Mouse (Mus musculus): ENCODE data around the gene Otx2.

DNA sequence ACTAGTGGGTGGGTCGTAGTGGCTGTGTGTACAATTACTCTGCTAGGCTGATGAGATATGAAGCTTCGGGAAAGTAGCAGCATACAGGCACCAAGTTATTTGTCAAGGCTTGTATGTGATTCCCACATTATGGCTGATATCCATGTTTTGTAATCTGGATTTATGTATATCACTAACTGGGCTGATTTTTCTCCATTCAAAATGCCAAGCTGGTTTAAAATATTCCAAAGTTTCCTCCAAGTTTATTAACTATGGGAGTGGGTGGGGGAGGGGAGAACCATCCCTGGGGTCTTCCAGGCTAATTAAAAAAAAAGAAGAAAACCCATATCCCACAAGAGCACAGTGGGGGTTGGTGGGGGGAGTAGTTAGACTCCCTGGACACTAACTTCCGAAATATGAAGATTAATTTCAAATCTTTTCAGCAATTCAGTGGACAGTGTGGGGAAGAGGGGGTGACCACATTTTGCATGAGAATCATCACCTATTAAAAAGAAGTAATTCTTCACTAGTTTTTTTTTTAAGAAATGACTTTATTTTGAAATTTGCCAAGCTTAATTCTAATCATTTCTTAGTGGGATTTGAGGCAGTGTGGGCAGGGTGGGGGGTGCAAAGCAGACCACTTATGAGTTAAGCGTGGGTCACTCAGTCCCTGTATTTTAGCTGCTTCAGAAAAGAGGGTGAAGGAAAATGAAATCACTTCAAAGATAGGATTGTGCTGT, 2.7 kb downstream of the Otx2 start:
- TF ChIP-seq CTCF (IDR thresholded peaks at IDR 0.05; ENCODE audit: low read depth) (no peak), EP300 (IDR thresholded peaks at IDR 0.05; ENCODE audit: low read depth) (no peak)

All from liver, postnatal 0 days (tissue).